Mouse (Mus musculus): ENCODE measurements around the gene Kifap3. TPM values are rescaled to one million over a fixed set of nuclear protein-coding genes. Genes with fewer than 3 reads are reported as not detected.

Kifap3 gene
- polyA plus RNA-seq, 2 experiments, result 28.2 to 46.3 TPM

DNA sequence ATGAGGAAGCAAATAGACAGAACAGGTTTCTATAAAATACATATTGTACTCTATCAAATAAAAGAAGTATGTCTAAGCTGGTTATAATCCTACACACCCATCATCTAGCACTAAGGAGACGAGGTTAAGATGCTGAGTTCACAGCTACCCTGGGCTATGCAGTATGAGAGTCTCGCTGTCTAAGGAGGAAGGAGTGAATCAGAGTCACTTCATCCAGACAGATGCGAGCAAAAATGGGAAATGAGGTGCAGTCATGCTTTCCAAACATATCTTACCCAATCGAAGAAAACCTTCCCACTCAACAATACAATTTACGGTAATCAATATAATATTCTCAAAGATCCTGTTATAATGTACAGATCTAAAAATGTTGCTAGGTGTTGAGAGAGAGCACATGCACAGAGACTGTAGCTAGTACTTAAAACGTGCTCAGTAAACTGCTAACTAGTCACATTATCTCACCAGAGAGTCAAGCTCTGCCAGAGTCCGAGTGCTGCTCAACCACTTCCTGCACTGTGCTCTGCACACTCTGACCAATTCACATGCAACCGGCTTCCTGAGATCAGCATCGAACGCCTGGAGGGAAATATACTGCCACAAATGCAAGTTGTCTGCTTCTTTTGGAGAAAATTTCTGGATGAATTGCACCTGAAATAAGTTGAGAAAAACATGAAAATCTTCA is 184.8 kb downstream of the Kifap3 start:
- Histone ChIP-seq H3K9ac (ENCODE audit: low read depth, low read length, severe bottlenecking) (no peak overlapping the region), H3K27ac (replicated peaks; ENCODE audit: low read depth, low read length) (no peak overlapping the region), H3K9me3 (ENCODE audit: control insufficient read depth, low read length) (no peaks in the 10 kb centered on the region), H3K4me3 (replicated peaks; ENCODE audit: low read length) (no peak overlapping the region), H3K4me2 (replicated peaks; ENCODE audit: low read depth, low read length, severe bottlenecking) (no peak overlapping the region), H3K36me3 (ENCODE audit: control insufficient read depth, insufficient read depth, low read length) (peaks cover 39% of the 10 kb centered on the region), H3K27me3 (ENCODE audit: control insufficient read depth, insufficient read depth, low read length) (no peaks in the 10 kb centered on the region), H3K4me1 (ENCODE audit: control insufficient read depth, insufficient read depth, low read length) (no peaks in the 10 kb centered on the region)
- TF ChIP-seq POLR2A (IDR thresholded peaks at IDR 0.05; ENCODE audit: borderline replicate concordance, extremely low read depth, insufficient read depth, insufficient read length), result no peak
- ATAC-seq (ENCODE audit: low FRiP score, low read depth) (no peak), DNase-seq (ENCODE audit: low spot score) (no peak)
- WGBS, result 89% methylated on average over 10 of the region's 10 CpGs

Other genes starting within 250 kb of the Kifap3 start
- gene Mettl11b, start 54.4 kb upstream of the Kifap3 start, polyA plus RNA-seq (2012; rRNA removed), result 0.18 and 0.23 TPM in 2 replicates
- gene Mettl11b, start 54.4 kb upstream of the Kifap3 start, polyA plus RNA-seq (2014; fragmentation: Nextera tagmentation; extraction: Ambion mirVana), result 0.17 and 0.36 TPM in 2 replicates
- gene Scyl3, start 149.5 kb downstream of the Kifap3 start, polyA plus RNA-seq (2012; rRNA removed), result 15.3 and 16.6 TPM in 2 replicates
- gene Scyl3, start 149.5 kb downstream of the Kifap3 start, polyA plus RNA-seq (2014; fragmentation: Nextera tagmentation; extraction: Ambion mirVana), result 20.8 and 22.5 TPM in 2 replicates
- 21.1 and 21.2 TPM in 2 replicates for gene BC055324, start 215.2 kb downstream of the Kifap3 start, polyA plus RNA-seq (2012; rRNA removed)
- gene BC055324, start 215.2 kb downstream of the Kifap3 start, polyA plus RNA-seq (2014; fragmentation: Nextera tagmentation; extraction: Ambion mirVana), result 18.7 and 19.6 TPM in 2 replicates
- gene Mettl18, start 215.3 kb downstream of the Kifap3 start, polyA plus RNA-seq (2012; rRNA removed), result 2.8 and 4.6 TPM in 2 replicates
- 9.5 and 9.6 TPM in 2 replicates for gene Mettl18, start 215.3 kb downstream of the Kifap3 start, polyA plus RNA-seq (2014; fragmentation: Nextera tagmentation; extraction: Ambion mirVana)